Mouse (Mus musculus) cerebellum, postnatal 10 days (tissue): ENCODE data around the gene Mgrn1.

Experiments used
- DNase-seq, 2 experiments: peaks; one replicate each; pipeline ENCODE4 v3.0.0; 2021; ENCODE audit warnings: mixed read lengths in 2 of 2

The Mgrn1 gene

GRCm38 (mm10) chr16:4885760-4886689 is at the start of gene Mgrn1:
TSS of gene Mgrn1 (plus strand) at chr16:4886249.
- peak; percentile 94 to 96 for DNase-seq

- no peak for DNase-seq
These were observed 48.4 kb upstream of the Mgrn1 start for GRCm38 (mm10) chr16:4837631-4838030.

GRCm38 (mm10) chr16:4839552-4839951 is 46.5 kb upstream of the Mgrn1 start:
- no peak for DNase-seq

GRCm38 (mm10) chr16:4840231-4840630 is 45.8 kb upstream of the Mgrn1 start:
- no peak for DNase-seq

GRCm38 (mm10) chr16:4847041-4847440 is 39.0 kb upstream of the Mgrn1 start:
- no peak for DNase-seq

GRCm38 (mm10) chr16:4848090-4848489 is 38.0 kb upstream of the Mgrn1 start:
- DNase-seq, result no peak

GRCm38 (mm10) chr16:4850361-4850760 is 35.7 kb upstream of the Mgrn1 start:
- DNase-seq, result no peak

GRCm38 (mm10) chr16:4850938-4851628 is 35.0 kb upstream of the Mgrn1 start:
- no peak for DNase-seq

- DNase-seq, result no peak
These were observed 30.9 kb upstream of the Mgrn1 start for GRCm38 (mm10) chr16:4855046-4855650.

- DNase-seq, result peak in 1 of 2 experiments; percentile 34
These were observed 24.7 kb upstream of the Mgrn1 start for GRCm38 (mm10) chr16:4861392-4861791.

GRCm38 (mm10) chr16:4862863-4863483 is 23.1 kb upstream of the Mgrn1 start:
- DNase-seq, result peak; percentile 67 to 75

- DNase-seq, result no peak
These were observed 22.3 kb upstream of the Mgrn1 start for GRCm38 (mm10) chr16:4863742-4864141.

GRCm38 (mm10) chr16:4866101-4866695 is 19.9 kb upstream of the Mgrn1 start:
- DNase-seq, result peak; percentile 44 to 58

GRCm38 (mm10) chr16:4870490-4870889 is 15.6 kb upstream of the Mgrn1 start:
- no peak for DNase-seq

- DNase-seq, result no peak
These were observed 14.1 kb upstream of the Mgrn1 start for GRCm38 (mm10) chr16:4871926-4872325.

GRCm38 (mm10) chr16:4875198-4876032 is 10.6 kb upstream of the Mgrn1 start:
- peak; percentile 37 to 39 for DNase-seq

- DNase-seq, result peak; percentile 88 to 89
These were observed 9.9 kb upstream of the Mgrn1 start for GRCm38 (mm10) chr16:4876033-4876680.

- DNase-seq, result peak; percentile 32 to 40
These were observed 8.9 kb upstream of the Mgrn1 start for GRCm38 (mm10) chr16:4877195-4877594.

GRCm38 (mm10) chr16:4877701-4878100 is 8.3 kb upstream of the Mgrn1 start:
- no peak for DNase-seq

GRCm38 (mm10) chr16:4878192-4878885 is 7.7 kb upstream of the Mgrn1 start:
- DNase-seq, result peak; percentile 25 to 41
